Mouse (Mus musculus) G1E (cell line): ENCODE data around the gene Nit1.

ENCODE experiments used
- CTCF ChIP-seq: IDR thresholded peaks from 2 replicates; pipeline ENCODE4 v1.5.1; 2012; ENCODE audit warnings: low read depth, low read length, inconsistent platforms, mixed read lengths
- GATA1 ChIP-seq: IDR thresholded peaks from 2 replicates; pipeline ENCODE4 v1.6.1; 2012; ENCODE audit warnings: borderline replicate concordance, low read length, inconsistent platforms, mixed read lengths

- TF ChIP-seq CTCF: no peak
- TF ChIP-seq GATA1: no peak
Measured at GRCm38 (mm10) chr1:171385171-171385570, 39.7 kb upstream of the Nit1 start.
